Mouse (Mus musculus): ENCODE measurements around the gene Tcf19.

GRCm38 (mm10) chr17:35550143-35550494 is 33.5 kb upstream of the Tcf19 start:
- peak; percentile 35; the same call in 1 of the 2 replicates for TF ChIP-seq CTCF (IDR thresholded peaks at IDR 0.05)
- no peak for TF ChIP-seq EP300 (IDR thresholded peaks at IDR 0.05)
